Mouse (Mus musculus) mouse trophoblast stem cell (cell line): ENCODE results near the gene Ranbp3l.

ENCODE experiments used
- in situ Hi-C, 2 experiments: fragments of 300-500 bp; cut with MseI, MboI; formaldehyde crosslinking; loops; 2 replicates in 1 of 2; 3 replicates in 1 of 2; pipeline ENCODE4 v1.15.1; 2025

Ranbp3l gene

DNA sequence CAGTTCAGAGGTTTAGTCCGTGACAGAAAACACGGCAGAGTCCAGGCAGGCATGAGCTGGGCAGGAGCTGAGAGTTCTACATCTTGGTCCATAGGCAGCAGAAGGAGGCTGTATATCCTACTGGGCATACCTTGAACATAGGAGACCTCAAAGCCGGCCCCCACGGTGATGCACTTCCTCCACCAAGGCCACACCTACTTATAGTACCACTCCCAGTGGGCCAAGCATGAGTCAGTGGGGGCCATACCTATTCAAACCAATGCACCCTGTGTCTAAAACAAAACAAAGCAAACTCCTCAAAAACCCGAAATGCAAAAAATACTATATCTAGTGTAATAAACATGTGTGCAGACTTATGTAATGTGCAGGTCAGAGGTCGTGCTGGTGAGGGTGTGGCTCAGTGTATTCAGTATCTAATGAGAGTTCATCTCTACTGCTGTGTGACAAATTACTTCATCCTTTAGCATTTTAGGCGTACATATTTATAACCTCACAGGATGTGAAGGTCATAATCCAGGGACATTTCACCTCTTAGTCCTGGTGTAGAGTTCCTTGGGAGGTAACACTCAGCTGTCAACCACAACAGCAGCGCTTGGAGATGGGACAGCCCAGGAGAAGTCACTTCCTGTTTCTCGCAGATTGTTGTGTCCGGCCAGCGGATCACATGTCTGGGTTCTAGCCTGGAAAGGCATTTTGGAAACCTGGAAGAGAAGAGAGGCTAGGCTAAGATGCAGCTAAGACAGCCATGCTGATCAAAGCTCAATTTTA is 126.0 kb downstream of the Ranbp3l start:
- in situ Hi-C loops = no loop called here

DNA sequence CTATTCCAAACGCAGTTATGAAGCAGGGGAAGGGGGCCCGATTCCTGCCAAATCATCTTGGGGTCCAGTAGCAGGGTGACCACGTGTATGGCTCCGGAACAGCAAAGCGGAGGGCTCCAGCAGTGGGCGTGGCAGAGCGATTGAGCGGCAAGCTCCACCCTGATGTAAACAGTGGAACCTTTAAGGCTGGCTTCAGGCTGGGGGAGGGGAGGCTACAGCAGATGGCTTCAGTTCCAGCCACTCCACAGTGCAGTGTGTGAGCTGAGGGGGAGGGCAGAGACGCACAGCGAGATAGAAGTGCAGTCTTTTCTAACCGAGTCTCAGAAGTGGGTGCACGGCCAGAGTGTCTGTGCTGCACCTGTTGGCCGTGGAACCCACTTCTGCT is 126.6 kb downstream of the Ranbp3l start:
- in situ Hi-C loops = no loop called here

DNA sequence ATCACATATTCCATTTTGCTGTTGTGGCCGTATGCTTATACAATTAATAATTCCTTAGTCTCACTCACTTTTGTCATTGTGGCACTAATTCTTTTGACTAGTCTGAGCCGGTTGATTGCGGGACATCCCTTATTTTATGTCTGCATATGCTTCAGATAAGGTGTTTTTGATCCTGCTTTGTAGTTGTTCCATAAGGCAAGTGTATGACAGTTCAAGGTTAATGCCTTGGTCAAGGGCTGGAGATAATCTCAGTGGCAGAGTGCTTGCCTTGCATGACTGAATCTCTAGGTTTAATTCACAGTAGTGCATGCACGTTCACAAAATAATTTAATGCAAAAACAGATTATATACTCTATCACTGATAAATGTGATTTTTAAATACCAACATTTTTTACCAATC is 129.1 kb downstream of the Ranbp3l start:
- in situ Hi-C loops = no loop called here

DNA sequence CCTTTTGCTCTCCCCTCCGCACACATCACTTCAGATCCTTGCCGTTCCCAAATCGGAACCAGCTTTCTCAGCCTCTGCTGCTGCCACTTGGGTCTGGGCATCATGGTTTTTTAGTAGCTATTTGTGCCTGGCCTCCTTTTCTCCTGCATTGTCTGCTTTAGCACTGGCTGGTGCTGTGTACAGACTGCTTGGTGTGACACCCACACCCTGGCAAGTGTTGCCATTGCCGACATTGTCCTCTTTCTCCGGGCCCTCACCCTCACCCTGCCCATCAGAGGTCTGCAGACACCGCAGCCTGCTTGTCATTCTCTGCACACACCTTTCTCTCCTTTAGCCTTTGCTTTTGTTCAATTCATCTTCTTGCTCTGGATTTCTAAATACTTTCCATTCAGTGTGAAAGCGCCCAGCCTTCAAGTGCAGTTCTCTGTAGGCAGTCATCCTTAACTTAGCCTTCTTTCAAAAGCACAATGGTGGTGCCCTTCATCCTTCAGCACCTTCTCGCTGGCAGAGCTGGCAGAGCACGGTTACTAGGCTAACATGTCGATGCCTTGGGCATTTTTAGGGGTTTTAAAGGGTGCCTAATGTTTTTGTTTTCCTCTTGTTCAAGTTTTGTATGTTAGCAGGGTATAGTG is 132.8 kb downstream of the Ranbp3l start:
- in situ Hi-C loops = no loop called here

DNA sequence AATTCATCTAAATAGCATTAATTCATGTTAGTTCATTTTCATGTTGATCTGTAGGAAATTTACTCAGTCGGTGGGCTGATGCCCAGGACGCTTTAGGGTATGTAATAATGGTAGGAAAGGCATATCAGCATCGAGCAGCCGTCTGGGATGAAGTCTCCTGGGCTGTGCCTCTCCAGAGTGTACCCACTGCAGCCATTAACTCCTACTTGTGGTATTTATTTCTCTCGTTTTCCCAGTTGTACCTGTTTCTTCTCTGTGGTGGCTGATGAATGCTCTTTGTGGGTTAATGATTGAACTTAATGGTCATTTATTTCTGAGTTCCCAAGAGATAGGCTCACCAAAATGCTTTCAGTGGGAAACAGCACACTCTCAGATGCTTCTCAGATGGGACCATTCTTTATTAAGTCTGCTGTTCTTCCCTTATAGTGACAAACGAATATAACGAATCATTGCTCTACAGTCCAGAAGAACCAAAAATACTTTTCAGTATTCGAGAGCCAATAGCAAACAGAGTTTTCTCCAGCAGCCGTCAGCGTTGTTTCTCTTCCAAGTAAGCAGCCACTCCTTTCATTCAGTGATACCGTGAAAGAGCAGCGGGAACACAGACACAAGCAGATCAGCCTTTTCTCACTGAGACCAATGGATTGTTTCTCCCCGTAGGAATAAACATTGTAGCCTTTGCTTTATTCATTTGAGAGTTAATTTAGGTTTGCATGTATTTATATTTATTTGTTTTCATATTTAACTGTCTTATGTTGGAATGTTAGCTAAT is 138.7 kb downstream of the Ranbp3l start:
- in situ Hi-C loops = no loop called here

DNA sequence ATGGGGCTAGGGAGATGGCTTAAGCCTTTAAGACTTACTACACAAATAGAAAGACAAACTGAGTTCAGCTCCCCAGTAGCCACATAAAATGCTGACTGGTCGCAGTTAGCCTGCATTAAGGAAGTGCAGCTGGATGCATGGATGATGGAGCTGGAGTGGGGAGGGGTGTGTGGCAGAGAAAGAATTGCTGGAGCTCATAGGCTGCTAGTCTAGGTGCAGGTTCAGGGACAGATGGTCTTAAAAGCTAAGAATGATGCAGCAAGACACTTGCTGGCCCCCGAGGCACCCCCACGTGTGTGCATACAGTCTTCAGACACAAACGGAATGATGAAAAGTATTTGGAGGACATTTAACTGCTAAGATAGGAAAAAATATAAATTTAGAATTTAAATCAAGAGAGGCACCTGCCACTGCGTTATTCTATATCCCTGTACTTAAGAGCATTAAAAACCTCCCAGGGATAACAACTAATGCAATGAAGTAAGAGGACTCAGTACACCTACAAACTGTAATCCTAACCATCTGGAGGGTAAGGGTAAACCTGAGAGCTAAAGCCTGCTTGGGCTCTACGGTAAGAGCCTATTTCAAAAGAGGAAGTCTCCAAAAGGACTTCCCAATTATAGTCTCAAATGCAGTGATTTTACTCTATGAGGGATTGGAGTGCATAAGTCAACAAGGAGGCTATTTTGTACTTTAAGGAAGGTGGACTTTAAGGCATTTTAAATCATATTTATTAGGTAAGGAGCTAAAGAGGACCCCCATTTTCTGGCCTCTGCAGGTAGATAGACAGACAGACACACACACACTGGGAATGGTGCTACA is 143.0 kb downstream of the Ranbp3l start:
- in situ Hi-C loops = no loop called here

DNA sequence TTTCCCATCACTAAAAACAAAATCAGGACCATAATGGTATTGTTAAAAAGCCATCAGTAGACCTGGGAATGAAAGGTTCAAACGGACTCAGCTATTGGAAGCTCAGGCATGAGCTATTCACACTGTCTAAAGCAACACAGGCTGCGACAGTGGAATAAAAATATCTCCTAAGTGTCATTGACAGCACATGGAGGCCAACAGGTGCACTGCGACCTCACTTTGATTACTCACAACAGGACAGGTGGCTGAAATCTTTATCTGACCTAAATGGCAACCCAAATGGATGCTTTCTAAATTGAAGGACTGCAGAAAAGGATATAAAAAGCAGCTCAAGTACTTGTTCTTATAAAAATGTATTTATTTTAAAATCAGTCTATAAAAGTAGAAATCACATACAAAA is 143.9 kb downstream of the Ranbp3l start:
- in situ Hi-C loops = no loop called here

DNA sequence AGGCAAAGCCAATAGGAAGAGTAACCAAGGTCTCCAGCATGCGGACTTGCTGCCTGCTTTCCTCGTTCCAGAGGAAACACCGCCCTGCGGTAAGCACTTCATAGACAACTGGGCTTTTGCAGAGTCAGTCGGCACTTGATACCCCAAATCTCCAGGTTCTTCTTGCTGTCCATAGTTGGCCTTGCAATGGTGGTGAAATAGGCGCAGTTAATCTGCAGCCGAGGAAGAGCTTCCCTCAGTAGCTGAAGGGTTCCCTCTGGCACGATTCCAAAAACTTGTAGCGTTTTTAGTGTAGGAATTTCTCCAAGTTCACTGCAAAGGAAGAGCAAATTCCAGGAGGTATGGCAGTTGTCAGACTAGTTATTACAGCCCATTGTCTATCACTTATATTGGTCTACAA is 145.8 kb downstream of the Ranbp3l start:
- in situ Hi-C loops = no loop called here

DNA sequence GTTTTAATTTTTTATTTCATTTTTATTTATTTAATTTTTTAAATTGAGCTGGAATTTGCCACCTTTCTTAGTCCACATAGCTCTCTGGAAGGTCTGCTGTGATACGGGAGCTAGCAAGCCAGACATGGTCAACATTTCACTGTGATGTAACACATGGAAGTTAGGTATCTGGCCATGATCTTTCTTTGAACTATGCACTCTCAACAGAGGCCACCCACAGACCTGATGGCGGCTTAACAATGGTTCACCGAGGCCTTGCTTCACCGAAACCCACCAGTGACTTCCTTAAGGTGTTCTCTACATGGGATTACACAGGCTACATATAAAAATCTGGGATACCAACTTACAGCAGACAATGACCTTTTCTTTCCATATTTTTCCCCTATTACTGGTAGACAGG is 146.4 kb downstream of the Ranbp3l start:
- in situ Hi-C loops = no loop called here

DNA sequence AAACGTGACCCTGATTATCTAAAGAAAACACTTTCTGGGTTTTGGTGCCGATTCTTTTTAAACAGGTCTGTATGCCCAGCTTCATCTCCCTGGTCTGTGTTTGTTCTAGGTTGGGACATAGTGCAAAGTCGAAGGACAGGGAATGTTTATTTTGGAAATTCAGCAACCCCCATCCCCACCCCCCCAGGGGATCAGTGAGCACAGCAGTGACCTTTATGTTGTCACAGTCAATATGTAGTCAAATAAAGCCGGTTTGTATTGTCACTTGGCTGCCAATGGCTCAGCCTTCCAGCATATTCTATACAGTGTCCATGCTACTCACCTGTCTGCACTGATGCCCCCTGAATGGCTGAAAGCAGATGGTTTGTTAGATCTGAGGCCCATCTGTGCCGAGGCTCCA is 146.8 kb downstream of the Ranbp3l start:
- in situ Hi-C loops = no loop called here
